Mouse (Mus musculus): ENCODE results near the gene Mipep. TPM values are rescaled to one million over a fixed set of nuclear protein-coding genes. Genes with fewer than 3 reads are reported as not detected.

Mipep gene
- total RNA-seq, 2 experiments from 2014 or later, result 35.0 to 36.0 TPM

Other genes with a start within 250 kb of the Mipep start
- gene Spata13, start 150.6 kb upstream of the Mipep start, total RNA-seq (2021), result 1 to 10 TPM; 1.6 to 2.1 TPM
- 10 to 100 TPM; 15.1 to 15.7 TPM for gene C1qtnf9, start 16.4 kb upstream of the Mipep start, total RNA-seq (2021)